15 mouse cellular contexts compared by ENCODE assay signal in genomic region chr17:30690181-30690580, GRCm38 (mm10).
"Had no signal": no experiment of that assay in that cellular context is flagged by ENCODE, and none has a peak within 500 bp of the region (broad histone marks: within the 10 kb centered on the region; RNA-seq: fewer than 3 reads in every experiment).

No protein-coding gene starts in this region.

- H3K27ac ChIP-seq: kidney, embryonic 15.5 days; left cerebral cortex, adult 2 months; liver, embryonic 14.5 days; midbrain, embryonic 10.5 days; midbrain, embryonic 13.5 days had no signal

- H3K4me2 ChIP-seq: kidney, embryonic 15.5 days; lung, embryonic 14.5 days; midbrain, embryonic 13.5 days had no signal

- H3K36me3 ChIP-seq: kidney, embryonic 15.5 days; midbrain, embryonic 10.5 days; midbrain, embryonic 13.5 days had no signal

- DNase-seq: kidney, adult 8-10 months; kidney, postnatal 10 days; kidney, postnatal 36 days; layer of hippocampus, postnatal 36 days; liver, postnatal 0 days; lung, embryonic 14.5 days; lung, postnatal 36 days; thymus, postnatal 25 days had no signal

- H3K4me3 ChIP-seq: kidney, embryonic 15.5 days; left cerebral cortex, adult 2 months; megakaryocyte, embryonic 14.5 days; midbrain, embryonic 10.5 days; midbrain, embryonic 13.5 days had no signal

- H3K9ac ChIP-seq: kidney, embryonic 15.5 days; liver, embryonic 14.5 days; liver, postnatal 0 days; lung, embryonic 14.5 days; midbrain, embryonic 13.5 days had no signal

- ATAC-seq: liver, postnatal 0 days; lung, postnatal 0 days; midbrain, embryonic 13.5 days had no signal

- H3K27me3 ChIP-seq: kidney, embryonic 15.5 days; megakaryocyte, embryonic 14.5 days; midbrain, embryonic 13.5 days had no signal

- H3K9me3 ChIP-seq: kidney, embryonic 15.5 days; megakaryocyte, embryonic 14.5 days; midbrain, embryonic 10.5 days; midbrain, embryonic 13.5 days had no signal

- H3K4me1 ChIP-seq: kidney, embryonic 15.5 days; megakaryocyte, embryonic 14.5 days; midbrain, embryonic 13.5 days had no signal
